Mouse (Mus musculus): ENCODE measurements around the gene Ptprh.

- TF ChIP-seq POLR2A (IDR thresholded peaks at IDR 0.05; ENCODE audit: insufficient read depth, low read length) (no peak), CTCF (IDR thresholded peaks at IDR 0.05; ENCODE audit: low read depth, low read length) (no peak)
Measured at GRCm38 (mm10) chr7:4527302-4527689, 76.5 kb downstream of the Ptprh start.
